Mouse (Mus musculus) testis, adult 2 months (tissue): ENCODE data around the gene Stil.

Experiments
- CTCF ChIP-seq: fragments of 200-500 bp; IDR thresholded peaks from 2 replicates; pipeline ENCODE4 v1.5.1; 2012; ENCODE audit warnings: low read depth, mild to moderate bottlenecking, inconsistent platforms, low read length, moderate library complexity; ENCODE audit not compliant: control insufficient read depth, insufficient read depth, insufficient replicate concordance
- POLR2A ChIP-seq: fragments of 200-500 bp; IDR thresholded peaks from 2 replicates; pipeline ENCODE4 v1.6.1; 2012; ENCODE audit warnings: low read depth, mild to moderate bottlenecking, inconsistent platforms, low read length, moderate library complexity; ENCODE audit not compliant: control insufficient read depth

DNA sequence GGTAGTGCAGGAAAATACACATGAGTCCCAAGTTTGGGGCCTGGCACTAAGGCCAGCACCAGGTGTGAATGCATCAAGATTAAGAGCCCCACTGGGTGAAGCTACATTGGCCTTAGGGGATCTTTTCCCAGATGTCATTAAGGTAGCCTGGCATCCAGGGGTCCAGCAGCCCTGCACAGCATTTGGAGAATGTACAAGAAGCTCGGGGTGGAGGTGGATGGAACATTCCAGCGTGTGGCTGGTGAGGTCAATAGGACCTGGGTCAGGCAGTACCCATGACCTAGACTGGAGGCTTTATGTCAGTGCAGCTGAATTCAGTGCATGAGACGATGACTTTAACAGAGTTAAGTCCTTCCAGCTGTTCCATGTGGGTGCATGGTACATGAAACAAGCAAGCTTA, 91.8 kb downstream of the Stil start:
- TF ChIP-seq POLR2A (no peak), CTCF (no peak)
